Mouse (Mus musculus) kidney, adult 9 months (tissue): ENCODE data around the gene Mroh8.
"Not testable (repeated sequence)": the region's sequence is repeated elsewhere in the genome, so short reads cannot be mapped to it uniquely, and the experiment has no call there.

Experiments
- DNase-seq: peaks from one replicate; pipeline ENCODE4 v3.0.0; 2022

Gene Mroh8

DNA sequence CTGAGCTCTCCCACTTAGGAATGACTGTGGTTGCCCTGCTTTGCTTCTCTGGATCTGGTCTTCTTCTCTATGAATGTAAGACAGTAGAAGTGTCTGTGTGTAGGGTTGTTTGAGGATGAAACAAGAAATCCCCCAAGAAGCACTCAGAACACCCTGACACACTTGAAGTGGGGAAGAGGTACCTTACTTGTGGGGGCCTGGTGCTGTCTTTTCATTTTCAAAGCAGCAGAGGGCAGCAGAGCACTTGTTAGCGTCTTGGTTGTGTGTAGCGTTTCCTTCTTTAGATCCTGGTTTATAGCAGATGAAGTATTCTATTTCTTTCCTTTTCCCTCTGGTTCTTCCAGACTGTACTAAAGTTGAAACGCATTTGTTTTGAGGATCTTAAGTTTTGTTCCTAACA, 8.2 kb upstream of the Mroh8 start:
- peak; percentile 49 for DNase-seq

DNA sequence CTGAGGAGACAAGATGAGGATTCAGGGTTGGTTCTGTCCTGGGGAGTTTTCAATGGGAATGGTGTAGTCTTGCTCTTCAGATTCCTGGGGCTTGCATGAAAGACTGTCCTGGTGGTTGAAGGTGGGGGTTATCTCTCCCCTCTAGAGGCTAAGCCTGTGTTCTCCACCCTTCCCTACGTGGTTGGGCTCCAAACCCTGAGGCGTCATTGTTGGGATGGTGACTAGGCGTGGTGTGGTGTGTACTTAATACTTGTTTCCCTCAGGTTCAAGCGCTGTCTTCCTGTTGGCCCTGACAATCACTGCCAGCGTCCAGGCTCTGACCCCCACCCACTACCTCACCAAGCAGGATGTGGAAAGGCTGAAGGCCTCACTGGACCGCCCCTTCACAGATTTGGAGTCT, 4.0 kb upstream of the Mroh8 start:
- DNase-seq, result no peak

DNA sequence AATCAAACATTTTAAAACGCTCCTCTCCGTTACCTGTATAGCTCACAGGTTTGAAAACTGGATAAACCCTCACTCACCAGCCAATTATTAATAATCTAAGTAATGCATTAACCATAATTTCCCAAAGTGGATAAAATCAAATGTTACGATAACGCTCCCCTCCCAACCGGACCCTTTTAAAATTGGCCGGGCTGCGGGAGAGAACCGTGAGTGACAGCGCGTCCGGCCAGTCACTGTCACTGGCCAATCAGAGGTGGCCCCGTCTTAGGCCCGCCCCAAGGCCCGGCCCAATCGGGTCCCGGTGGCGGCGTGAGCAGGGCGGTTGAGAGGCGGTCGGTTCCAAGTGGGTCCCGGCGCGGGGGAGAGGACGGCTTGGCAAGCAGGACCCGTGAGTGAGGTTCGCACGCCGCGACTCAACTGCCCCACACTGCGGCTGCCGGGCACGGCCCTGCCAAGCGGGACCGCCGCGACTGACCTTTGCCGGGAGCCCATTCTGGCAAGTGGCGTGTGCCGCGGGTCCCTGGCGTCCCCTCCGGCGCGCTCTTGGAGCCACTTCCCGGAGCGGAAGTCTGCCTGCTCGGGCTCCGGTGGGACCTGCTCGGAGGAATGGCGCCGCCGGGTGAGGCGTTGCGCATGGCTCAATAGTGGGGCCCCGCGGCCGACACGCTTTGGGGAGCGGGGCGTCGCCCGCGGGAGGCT, 483 bp downstream of the Mroh8 start, which contains the start of gene Rpn2:
TSS of gene Rpn2 (plus strand) at position 301 of the 699 bp plus-strand sequence.
- peak; percentile 95 for DNase-seq

DNA sequence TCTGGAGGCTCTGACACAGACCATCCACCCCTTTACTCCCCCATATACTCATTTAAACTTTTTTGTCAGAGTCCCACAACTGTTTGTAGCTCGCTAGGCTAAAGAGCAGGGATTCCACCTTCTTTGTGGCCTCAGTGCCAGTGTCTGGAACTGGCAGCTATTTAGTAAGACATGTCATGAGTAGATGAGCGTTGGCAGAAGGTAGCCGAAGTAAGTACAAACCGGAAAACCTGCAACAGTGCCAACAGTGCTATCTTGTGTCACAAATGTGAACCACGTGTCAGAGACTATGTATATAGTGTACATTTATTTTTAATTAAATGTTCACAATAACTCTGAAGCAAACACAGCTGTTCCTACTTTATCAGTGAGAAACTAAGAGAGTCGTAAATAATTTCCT, 15.5 kb downstream of the Mroh8 start:
- DNase-seq, result no peak

DNA sequence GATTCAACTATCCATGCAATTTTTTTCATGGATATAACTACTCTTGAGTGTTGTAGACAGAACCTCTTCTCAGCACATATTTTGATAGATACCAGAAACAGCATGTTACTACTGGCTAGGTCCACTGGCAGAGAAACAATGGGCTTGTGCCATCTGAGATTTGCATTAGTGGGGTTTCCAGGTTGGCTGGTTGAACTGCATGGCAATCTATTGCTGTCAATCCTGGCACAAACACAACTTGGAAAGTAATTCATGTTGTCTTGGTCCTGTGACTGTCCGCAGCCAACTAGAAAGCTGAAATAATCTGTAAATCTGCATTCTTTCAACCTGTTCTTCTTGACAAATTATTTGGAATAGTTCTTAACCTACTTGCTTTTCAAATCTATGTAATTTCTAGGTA, 16.2 kb downstream of the Mroh8 start:
- DNase-seq, result no peak

DNA sequence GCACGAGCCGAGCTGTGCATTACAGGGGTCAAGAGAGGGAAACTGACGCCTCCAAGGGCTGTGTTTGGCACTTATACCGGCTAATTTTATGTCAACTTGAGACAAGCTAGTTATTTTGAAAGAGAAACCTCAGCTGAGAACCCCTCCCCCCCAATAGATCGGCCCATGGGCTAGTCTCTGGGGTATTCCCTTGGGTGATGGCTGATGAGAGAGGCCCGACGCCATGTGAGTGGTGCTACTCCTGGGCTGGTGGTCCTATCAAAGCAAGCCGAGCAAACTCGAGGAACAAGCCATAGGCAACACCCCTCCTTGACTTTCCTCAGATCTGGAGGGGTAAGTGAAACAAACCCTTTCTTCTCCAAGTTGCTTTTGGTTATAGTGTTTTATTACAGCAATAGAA, 16.8 kb downstream of the Mroh8 start:
- no peak for DNase-seq

DNA sequence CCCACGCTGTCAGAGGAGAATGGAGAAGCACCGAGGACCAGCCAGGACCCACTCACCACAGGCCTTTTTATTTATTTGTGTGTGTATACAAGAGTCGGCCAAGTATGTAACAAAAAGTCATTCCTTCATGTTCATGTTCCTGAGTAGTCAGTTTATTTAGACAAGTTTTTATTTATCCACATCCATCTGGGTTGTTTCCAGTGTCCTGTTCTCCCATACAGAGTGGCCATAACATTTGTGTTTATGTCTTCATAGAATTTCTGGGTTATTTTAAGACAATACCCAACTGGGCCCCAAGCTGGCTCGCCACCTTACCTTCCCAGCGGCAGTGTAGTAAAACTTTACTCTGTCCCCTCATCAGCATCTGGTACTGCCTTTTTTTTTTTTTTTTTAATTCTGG, 17.4 kb downstream of the Mroh8 start:
- no peak for DNase-seq

DNA sequence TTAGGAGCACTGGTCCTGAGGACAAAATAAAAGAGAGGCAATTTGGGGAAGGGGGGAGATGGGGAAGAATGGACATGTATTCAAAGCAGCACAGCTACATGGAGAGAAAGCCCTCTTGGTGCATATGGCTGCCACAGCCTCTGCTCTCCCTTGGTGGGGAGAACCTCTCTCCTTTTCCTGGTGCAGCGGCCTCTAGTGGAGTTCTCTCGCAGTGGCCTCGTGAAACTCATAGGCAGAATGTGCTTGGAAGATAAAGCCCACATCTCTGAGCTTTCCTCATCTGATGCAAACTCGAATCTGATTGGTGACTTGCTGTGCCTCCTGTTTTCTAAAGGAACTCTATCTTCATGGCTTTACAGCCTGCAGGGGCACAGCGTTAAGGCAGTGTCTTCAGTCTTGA, 19.6 kb downstream of the Mroh8 start:
- peak; percentile 57 for DNase-seq

DNA sequence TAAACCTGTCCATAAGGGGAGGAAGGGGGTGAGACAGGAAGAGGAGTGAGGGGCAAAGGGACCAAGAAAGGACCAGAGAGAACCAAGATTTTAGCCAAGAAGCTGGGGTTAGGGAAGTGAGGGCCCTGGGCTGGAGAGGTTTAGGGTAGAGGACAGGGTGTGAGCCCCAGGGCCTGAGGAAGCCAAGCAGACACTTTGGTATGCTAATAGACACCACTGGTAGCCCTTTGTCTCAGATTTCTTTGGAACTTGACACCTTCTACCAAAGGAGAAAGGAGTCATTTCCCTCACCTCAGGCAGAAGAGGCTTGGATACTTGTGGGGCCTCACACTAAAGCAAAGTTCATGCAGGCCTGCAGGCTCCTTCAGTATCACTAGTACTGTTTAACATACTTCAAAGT, 31.2 kb downstream of the Mroh8 start:
- DNase-seq, result no peak

DNA sequence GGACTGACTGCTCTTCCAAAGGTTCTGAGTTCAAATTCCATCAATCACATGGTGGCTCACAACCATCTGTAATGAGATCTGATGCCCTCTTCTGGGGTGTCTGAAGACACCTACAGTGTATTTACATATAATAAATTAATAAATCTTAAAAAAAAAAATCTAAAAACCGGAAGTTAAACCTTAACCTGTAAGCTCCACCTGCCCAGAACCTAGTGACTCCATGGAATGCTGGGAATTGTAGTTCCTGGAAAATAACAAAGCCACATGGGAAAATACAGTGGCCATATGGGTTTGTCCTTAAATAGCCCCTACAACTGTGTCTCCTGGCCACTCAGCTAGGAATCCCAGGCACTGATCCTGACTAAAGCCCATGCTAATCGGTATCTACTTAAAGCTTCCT, 33.7 kb downstream of the Mroh8 start:
- DNase-seq, result no peak

DNA sequence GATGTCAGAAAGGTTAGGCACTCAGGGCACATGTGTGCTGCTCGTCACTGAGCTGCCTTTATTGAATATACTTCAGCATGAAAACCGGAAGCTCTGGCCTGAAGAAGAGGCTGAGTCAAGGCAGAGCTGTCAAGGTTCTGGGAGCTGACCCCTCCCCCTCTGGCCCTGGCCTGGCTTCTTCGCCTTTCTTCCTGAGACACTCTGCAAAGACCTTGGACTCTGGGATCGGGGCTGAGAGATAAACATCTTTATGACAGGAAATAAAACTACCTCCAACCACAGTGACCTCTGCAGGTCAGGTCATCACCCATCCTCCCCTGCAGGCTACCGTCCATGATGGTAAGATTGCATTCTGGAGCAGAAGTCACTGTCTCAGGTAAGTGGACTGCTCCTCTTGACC, 34.3 kb downstream of the Mroh8 start:
- DNase-seq, result no peak

DNA sequence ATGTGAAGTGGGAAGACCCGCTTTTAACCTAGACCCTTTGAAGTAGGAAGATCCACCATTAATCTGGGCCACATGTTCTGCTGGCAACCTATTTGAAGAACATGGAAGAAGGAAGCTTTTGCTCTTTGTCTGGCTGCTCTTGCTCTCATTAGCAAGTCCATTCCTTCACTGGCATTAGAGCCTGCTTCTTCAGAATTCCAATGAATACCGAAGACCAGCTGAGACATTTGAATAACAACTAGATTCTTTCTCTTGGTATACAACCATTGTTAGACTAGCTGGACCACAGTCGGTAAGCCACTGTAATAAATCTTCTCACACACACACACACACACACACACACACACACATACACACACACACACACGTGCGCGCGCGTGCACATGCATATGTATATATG, 43.4 kb downstream of the Mroh8 start:
- no peak for DNase-seq

DNA sequence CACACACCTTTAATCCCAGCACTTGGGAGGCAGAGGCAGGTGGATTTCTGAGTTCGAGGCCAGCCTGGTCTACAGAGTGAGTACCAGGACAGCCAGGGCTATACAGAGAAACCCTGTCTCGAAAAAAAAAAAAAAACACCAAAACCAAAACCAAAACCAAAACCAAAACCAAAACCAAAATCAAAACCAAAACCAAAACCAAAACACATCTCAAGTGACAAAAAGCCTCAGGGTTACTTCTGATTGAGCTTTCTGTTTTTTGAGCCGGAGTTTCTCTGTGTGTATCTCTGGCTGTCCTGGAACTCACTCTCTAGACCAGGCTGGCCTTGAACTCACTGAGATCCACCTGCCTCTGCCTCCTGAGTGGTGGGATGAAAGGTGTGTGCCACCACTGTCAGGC, 57.4 kb downstream of the Mroh8 start:
- DNase-seq, result not testable (repeated sequence)

DNA sequence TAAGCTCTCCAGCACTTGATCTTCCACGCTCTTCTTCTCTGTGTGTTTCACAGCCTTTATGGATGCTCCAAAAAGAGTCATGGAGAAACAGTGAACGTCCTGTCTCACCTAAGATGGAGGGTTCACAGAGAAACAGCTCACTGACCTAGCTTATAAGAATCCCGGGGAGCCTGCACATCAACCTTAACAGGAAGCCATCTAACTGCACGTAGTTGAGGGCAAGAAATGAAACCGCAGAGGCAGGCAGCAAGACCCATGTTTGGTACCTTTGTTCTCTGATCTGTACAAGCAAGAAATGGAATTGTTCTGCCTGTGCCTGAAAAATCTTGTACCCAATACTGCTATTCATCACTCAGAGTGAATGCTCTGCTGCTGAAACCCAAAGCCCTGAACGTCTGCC, 59.2 kb downstream of the Mroh8 start:
- DNase-seq, result no peak

DNA sequence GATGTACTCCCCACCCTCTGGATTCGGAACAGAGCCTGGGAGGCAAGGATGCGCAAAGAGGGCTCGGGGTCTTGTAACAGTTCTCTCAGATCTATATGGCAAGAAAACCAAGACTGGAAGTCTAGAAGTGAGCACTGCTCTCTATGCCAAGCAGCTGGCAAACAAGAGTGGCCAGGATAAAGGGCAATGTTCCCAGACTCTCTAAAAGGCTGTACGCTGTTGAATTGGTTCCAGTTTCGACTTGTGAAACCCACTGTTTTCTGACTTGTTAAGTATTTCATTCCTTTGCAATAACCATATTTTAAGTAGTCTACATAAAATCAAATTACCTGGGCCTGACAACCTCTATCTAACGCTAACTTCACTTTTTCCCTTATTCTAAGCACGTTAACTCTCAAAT, 67.6 kb downstream of the Mroh8 start:
- DNase-seq, result no peak

DNA sequence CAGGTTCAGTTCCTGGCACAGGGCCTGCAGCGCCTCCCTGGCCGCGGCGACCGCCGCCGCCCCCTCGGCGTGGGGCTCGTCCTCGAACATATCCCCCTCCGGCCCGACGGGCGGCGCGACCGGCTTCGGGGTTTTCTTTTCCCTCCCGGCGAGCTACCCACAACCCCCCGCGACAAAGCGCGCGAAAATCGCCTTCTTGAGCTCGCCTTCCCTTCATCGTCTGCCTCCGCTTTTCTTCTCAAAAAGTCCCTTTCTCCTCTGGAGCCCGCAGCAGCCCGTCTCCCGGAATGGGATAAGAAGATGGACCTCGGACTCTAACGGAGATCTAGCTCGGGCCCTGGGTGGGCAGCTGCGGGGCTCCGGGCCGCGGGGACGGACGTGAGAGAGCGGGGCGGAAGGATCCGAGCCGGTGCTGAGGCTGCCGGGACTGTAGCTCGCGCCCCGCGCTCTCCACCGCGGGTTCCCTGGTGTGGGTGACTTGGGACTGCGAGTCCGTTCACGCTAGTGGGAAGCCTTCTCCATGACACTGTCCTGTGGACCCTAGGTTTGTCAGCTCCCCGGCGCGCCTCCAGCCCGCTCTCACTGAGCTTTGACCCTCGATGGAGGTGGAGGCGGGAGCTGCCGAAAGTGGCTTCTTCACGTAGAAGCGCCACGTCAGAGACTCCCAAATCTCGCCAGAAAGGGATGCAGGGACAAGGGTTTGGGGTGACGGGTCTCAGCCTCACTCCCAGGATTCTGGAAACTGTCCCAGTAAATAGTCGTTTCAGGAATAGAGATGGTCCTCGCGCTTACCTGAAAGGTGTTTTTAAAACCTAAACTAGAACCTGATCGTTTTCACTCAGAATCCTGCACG, 74.8 kb downstream of the Mroh8 start, which contains the start of gene Rbl1:
TSS of gene Rbl1 (minus strand) at position 169 of the 853 bp plus-strand sequence.
- peak; percentile 89 for DNase-seq

DNA sequence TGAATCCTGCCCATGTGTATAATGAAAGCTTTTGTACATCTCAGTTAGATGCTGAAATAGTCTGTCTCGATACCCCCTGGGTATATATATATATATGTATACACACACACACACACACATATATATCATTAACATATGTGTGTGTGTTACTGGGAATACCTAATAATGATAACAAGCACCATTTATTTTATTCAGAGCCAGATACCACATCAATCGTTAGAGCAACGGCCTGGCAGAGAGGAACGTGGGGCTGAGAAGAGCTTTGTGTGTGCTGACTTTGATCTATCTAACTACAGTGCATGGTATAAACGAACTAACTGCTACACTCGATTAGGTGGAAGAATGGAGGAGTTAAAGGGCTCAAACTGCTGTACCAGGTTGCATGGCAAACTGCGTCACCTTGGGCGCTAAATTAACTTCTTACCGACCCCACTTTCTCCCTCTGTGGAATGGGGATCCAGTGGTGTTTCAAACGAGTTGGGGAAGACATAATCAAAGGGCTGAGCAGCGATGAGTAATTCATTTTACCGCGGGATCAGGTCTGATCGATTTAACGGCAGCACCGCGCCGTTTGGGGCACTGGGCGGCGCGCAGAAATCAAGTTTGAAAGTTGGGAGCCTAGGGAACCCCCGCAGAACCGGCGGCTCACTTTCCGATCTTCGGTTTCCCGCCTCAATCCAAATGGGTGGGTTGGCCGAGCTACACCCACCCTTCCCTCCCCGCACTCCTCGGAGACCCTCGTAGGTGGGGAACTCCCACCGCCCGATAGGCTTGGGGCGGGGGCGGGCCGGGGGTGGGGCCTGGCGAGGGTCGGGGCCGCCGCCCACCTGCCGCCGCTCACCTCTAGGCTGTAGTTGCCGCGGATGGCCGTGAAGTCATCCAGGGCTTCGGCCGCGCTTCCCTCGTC, 75.6 kb downstream of the Mroh8 start:
- peak; percentile 23 for DNase-seq

DNA sequence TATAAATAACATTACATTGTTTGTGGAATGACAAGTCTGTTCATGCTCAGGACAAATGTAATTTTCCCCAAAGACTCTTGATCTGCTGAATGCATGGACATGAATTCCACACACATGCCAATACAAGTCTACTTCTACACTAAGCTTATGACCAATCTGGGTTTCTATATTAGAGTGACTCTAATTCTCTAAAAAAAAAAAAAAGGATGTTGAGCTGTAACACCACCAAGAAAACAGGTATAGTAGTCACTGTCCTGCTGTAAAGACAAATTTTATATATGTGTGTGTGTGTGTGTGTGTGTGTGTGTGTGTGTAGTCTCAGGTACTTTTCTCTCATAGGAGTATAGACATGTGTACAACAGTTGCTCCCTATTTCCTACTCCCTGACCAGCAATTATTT, 76.3 kb downstream of the Mroh8 start:
- DNase-seq, result no peak

DNA sequence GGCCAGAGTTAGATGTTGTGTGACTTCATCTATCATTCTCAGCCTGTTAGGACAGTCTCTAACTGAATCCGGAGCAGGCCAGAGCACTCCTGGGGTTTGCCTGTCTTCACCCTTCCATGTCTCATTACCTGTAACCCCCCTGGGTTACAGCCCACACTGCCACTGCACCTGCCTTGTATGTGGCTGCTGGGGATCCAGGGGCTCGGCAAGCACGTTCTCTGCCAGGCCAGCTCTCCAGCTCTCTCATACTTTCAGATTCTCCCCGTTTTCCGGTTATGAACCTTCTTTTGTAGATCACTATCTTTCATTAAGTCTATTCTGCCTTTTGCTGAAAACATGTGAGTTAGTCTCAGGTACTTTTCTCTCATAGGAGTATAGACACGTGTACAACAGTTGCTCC, 77.0 kb downstream of the Mroh8 start:
- no peak for DNase-seq

DNA sequence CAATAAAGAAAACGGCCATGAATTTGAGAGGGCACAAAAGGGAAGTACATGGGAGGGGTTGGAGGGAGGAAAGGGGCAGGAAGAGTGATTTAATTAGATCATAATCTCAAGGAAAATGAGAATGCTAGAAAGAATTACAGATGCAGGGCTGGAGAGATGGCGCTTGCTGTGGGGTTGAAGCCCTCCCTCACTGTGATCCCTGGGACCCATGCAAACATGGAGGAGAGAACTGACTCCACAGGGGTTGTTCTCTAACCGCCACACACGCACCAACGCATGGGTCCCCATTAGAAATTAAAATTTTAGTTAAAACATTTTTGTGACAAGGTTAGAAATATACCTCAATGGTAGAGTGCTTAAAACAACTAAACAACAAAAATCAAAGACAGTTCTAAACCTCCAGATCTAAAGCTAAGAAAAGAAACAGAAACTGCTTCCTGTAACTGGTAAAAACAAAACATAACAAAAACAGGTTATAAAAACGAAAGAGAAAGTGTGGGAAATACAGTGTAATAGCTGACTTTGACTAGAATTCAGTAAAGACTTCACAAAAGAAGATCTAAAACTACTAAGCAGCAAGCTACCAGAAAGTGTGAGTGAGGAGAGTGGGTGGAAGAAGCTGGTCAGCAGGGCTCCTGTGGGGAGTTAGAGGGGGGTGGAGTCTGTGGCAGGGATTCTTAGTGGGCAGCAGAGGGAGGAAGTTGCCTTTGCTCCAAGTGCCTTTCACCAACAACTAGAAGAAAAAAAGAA, 78.1 kb downstream of the Mroh8 start:
- peak; percentile 54 for DNase-seq

DNA sequence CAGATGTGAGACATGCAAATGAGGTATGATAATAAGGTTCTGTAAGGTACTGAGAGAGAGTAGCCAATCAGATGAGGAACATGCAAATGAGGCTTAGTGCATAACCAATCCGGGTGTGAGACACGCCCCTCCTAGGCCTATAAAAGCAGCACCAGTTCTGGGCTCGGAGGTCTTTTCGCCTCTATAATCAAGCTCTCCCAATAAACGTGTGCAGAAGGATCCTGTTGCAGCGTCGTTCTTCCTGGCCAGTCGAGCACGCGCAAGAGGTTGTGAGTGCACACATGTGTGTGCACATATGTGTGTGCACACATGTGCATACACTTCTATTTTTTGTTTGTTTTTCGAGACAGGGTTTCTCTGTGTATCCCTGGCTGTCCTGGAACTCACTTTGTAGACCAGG, 80.9 kb downstream of the Mroh8 start:
- DNase-seq, result not testable (repeated sequence)

DNA sequence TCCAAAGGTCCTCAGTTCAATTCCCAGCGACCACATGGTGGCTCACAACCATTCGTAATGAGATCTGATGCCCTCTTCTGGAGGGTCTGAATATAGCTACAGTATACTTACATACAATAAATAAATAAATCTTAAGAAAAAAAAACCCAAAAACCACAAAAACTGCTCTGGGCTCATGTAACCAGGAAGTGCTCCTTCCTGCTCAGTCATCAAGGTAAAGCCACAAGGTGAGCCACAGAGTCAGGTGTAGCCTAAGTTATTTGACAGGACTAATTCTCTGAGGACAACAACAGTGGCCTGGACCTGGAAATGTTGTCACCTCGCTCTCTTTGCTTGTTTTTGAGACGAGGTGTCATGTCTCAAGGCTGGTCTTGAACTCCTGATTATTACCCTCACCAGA, 88.7 kb downstream of the Mroh8 start:
- DNase-seq, result no peak

DNA sequence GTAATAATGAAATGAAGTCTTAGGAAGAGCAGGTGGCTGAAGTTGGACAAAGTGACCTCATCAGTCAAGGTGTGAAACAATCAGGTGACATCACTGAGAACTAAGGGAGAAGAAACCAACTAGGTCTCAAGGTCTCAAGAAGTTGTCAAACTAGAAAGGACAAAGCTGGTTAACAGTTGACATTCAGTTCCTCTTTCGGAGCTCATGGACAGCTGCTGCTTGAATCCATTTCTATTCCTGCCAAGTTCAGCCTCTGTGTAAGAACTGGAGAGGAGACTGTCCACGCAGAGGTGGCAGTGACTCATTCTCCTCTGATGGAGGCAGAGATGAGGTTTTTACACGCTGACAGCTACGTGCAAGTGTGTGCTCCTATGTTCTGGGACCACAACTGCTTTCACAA, 92.1 kb downstream of the Mroh8 start:
- no peak for DNase-seq
